Mouse (Mus musculus) lung, postnatal 0 days (tissue): ENCODE measurements around the gene Edem2.

ENCODE experiments used
- CTCF ChIP-seq: IDR thresholded peaks from 2 replicates; pipeline ENCODE4 v1.5.1; 2016; ENCODE audit warnings: antibody characterized with exemption, mild to moderate bottlenecking
- EP300 ChIP-seq: IDR thresholded peaks from 2 replicates; pipeline ENCODE4 v1.6.1; 2016; ENCODE audit warnings: antibody characterized with exemption, mild to moderate bottlenecking, control low read depth

DNA sequence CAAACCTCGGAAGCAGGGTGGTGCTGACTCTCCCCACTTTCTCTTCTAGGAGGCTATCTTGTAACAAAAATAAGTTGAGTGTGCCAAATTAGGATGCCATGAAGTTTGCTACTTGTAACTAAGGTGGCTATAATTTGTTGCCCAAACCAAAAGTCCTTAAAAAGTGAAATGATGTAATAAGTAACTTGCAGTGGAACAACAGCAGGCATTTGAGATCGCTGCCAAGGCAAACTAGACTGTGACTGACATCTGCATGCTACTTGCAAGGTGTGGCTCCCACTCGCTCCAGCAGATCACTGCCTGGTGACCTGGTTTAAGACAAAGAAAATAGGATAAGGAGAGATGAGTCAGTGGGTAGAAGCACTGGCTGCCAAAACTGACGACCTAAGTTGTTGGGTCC, 36.1 kb downstream of the Edem2 start:
- TF ChIP-seq CTCF (no peak), EP300 (no peak)
